Mouse (Mus musculus) small intestine, adult 2 months (tissue): Measurements from ENCODE around the gene Atp5b.

Source experiments
- CTCF ChIP-seq: fragments of 200-500 bp; IDR thresholded peaks from 2 replicates; pipeline ENCODE4 v1.5.1; 2012; ENCODE audit warnings: low read depth, mild to moderate bottlenecking, control low read depth, inconsistent platforms, low read length, moderate library complexity, mixed read lengths; ENCODE audit not compliant: insufficient replicate concordance, insufficient read length; ENCODE audit errors: extremely low read depth
- POLR2A ChIP-seq: fragments of 200-500 bp; IDR thresholded peaks from 2 replicates; pipeline ENCODE4 v1.6.1; 2012; ENCODE audit warnings: low read depth, mild to moderate bottlenecking, control low read depth, inconsistent platforms, low read length, moderate library complexity

DNA sequence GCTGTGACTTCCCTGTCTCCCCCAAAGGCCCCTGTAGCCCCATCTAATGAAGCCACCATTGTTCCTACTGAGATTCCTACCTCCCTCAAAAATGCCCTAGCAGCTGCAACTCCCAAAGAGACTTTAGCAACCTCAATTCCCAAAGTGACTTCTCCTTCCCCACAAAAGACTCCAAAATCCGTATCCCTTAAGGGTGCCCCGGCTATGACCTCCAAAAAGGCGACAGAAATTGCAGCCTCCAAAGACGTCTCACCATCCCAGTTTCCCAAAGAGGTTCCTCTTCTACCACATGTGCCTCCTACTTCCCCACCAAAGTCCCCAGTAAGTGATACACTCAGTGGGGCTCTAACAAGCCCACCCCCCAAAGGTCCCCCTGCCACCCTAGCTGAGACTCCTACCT lies 41.4 kb upstream of the Atp5b start:
- TF ChIP-seq CTCF (no peak), POLR2A (no peak)
